Mouse (Mus musculus) small intestine, adult 2 months (tissue): Measurements from ENCODE around the gene Aff3. TPM values are rescaled to one million over a fixed set of nuclear protein-coding genes. Genes with fewer than 3 reads are reported as not detected.

Experiments used
- H3K27ac ChIP-seq: fragments of 200-500 bp; 2 replicates; pipeline ENCODE4 v1.5.1; 2012; ENCODE audit warnings: low read depth, low read length, control low read depth, inconsistent platforms; ENCODE audit not compliant: insufficient read depth
- H3K27me3 ChIP-seq: fragments of 200-500 bp; 2 replicates; pipeline ENCODE4 v1.6.1; 2012; ENCODE audit warnings: mild to moderate bottlenecking, moderate library complexity, low read length, inconsistent platforms; ENCODE audit not compliant: control insufficient read depth, insufficient read depth
- H3K36me3 ChIP-seq: fragments of 200-500 bp; 2 replicates; pipeline ENCODE4 v1.6.1; 2012; ENCODE audit warnings: mild to moderate bottlenecking, low read length, control low read depth, inconsistent platforms; ENCODE audit not compliant: control insufficient read depth, insufficient read depth
- H3K4me1 ChIP-seq: fragments of 200-500 bp; 2 replicates; pipeline ENCODE4 v1.6.1; 2012; ENCODE audit warnings: low read length, inconsistent platforms, mixed read lengths; ENCODE audit not compliant: control insufficient read depth, insufficient read depth, insufficient read length
- H3K4me3 ChIP-seq: fragments of 200-500 bp; 2 replicates; pipeline ENCODE4 v1.5.1; 2012; ENCODE audit warnings: low read depth, mild to moderate bottlenecking, control low read depth, inconsistent platforms, low read length, moderate library complexity
- CTCF ChIP-seq: fragments of 200-500 bp; IDR thresholded peaks from 2 replicates; pipeline ENCODE4 v1.5.1; 2012; ENCODE audit warnings: low read depth, mild to moderate bottlenecking, control low read depth, inconsistent platforms, low read length, moderate library complexity, mixed read lengths; ENCODE audit not compliant: insufficient replicate concordance, insufficient read length; ENCODE audit errors: extremely low read depth
- POLR2A ChIP-seq: fragments of 200-500 bp; IDR thresholded peaks from 2 replicates; pipeline ENCODE4 v1.6.1; 2012; ENCODE audit warnings: low read depth, mild to moderate bottlenecking, control low read depth, inconsistent platforms, low read length, moderate library complexity
- WGBS: fragments of 180-500 bp; shearing (Covaris S2); methylation state at CpG from one replicate; pipeline ENCODE4 v1.1.7; 2018; 5-methylcytosine and 5-hydroxymethylcytosine counted together
- polyA plus RNA-seq: library from polyadenylated mRNA; depleted of rRNA; stranded (reverse); fragments of >200 nt; gene quantifications from 2 replicates; pipeline ENCODE4 v1.2.3, GENCODE M21; 2012

The Aff3 gene
- polyA plus RNA-seq, 1 experiment = 1.5 TPM

DNA sequence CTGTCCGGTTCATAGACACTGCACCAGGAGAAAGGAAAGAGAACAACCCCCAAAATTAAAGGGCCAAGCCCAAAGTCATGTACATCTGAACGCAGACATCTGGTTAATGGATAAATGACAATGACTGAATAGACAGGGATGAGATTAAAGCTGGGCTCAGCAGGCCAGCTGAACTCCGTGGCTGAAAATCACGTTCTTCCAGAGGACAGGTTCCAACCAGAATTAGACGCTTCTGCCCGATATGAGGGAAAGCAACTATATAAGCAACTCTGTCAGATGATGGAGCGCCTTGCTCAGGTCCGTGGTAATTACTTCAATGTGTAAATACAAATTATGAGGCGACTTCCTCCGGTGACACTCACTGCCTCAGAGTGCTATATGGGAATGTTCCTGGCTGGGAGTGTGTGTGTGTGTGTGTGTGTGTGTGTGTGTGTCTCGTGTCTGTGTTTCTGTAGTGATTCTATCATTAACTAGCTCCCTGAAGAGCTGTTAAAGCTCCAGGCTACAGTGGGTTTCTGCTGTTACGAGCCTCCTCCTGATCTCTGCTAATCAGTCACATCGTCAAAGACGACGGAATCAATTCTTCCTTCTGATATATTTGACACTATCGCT, 127.7 kb downstream of the Aff3 start:
- TF ChIP-seq POLR2A (no peak), CTCF (no peak)
- no peaks in the 10 kb centered on the region for H3K36me3 ChIP-seq
- no peaks in the 10 kb centered on the region for H3K4me1 ChIP-seq
- no peak overlapping the region for H3K4me3 ChIP-seq
- WGBS = 59% methylated on average over 16 of the region's 16 CpGs
- H3K27me3 ChIP-seq = no peaks in the 10 kb centered on the region
- no peak overlapping the region for H3K27ac ChIP-seq

DNA sequence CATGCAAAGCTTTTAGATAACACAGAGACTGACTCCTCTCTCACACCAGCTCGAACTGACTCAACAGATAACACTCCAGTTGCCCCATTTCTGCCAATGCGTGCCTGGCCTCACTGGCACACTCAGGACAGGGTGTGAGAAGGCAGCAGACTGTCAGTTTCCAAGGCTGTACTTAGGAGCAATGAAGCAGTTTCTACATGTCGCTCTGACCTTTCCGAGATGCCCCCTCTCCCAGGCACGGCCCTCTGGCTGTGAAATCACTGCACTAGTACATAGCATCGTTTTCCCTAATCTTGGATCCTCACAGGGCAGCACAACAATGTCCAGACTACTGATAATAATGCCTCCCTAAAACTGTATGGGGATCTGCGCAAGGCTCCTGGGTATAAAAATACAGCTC, 132.2 kb downstream of the Aff3 start:
- TF ChIP-seq CTCF = no peak
- no peak overlapping the region for H3K27ac ChIP-seq
- no peaks in the 10 kb centered on the region for H3K36me3 ChIP-seq
- H3K4me1 ChIP-seq = no peaks in the 10 kb centered on the region
- 86% methylated on average over 7 of the region's 7 CpGs for WGBS
- H3K4me3 ChIP-seq = no peak overlapping the region
- H3K27me3 ChIP-seq = no peaks in the 10 kb centered on the region

DNA sequence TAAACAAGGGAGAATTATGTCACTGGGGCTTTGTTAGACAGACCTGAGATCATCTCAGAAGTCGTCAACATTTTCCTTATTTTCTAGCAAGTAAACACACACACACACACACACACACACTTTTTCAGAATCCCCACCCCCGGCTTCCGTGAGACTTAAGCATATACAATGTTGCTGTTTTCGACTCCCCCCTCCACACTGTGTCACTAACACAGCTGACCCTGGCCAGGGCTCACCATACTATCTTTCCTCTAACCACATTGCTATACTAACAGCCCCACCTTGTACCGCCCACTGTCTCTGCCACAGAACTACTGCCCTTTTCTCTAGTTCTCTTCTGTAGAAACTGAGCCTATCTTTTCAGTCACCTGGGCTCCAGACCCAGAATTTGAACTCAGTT, 136.1 kb downstream of the Aff3 start:
- Histone ChIP-seq H3K36me3 (no peaks in the 10 kb centered on the region), H3K27me3 (no peaks in the 10 kb centered on the region), H3K4me1 (no peaks in the 10 kb centered on the region), H3K4me3 (no peak overlapping the region), H3K27ac (no peak overlapping the region)
- WGBS = 66% methylated on average over 5 of the region's 5 CpGs
- TF ChIP-seq CTCF = no peak

DNA sequence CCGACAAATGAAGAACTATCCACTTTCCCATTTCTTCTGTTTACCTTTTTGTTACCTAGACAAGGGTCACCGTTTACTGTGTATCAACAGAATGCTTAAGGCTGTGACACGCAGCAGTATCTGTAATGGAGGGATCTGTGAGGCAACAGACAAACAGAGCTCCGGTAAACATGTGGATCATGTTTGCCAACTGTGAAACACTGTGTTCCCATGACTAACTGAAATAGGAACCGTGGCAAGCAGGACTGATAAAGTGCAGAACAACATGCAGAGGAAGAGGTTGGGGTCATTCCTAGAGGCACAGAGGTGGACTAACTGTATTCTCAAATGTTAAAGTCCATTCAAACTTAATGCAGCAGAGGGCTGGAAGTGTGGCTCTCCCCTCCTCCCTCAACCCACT, 138.2 kb downstream of the Aff3 start:
- H3K27ac ChIP-seq = no peak overlapping the region
- no peak for TF ChIP-seq CTCF
- no peaks in the 10 kb centered on the region for H3K4me1 ChIP-seq
- H3K36me3 ChIP-seq = no peaks in the 10 kb centered on the region
- no peaks in the 10 kb centered on the region for H3K27me3 ChIP-seq
- 65% methylated on average over 5 of the region's 5 CpGs for WGBS
- H3K4me3 ChIP-seq = no peak overlapping the region

DNA sequence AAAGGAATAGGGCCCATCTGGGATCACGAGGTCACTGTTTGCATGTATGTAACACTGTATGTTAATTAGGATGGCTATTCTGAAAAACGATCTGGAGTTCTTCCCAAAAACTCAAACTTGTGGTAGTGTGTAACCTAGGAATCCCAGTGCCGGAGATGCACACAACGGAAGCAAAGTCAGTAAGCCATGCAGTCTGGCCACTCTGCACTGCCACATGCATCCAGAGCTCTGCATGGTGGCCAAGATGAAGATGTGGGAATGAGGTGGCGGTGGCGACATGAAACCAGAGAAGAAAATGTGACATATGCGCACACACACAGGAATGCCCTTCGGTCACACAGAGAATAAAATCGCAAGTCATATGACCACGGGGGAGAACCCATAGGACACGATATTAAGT, 143.1 kb downstream of the Aff3 start:
- H3K4me3 ChIP-seq = no peak overlapping the region
- TF ChIP-seq CTCF = no peak
- TF ChIP-seq POLR2A = no peak
- no peaks in the 10 kb centered on the region for H3K36me3 ChIP-seq
- H3K27me3 ChIP-seq = no peaks in the 10 kb centered on the region
- H3K27ac ChIP-seq = no peak overlapping the region
- WGBS = 93% methylated on average over 11 of the region's 11 CpGs
- H3K4me1 ChIP-seq = no peaks in the 10 kb centered on the region

DNA sequence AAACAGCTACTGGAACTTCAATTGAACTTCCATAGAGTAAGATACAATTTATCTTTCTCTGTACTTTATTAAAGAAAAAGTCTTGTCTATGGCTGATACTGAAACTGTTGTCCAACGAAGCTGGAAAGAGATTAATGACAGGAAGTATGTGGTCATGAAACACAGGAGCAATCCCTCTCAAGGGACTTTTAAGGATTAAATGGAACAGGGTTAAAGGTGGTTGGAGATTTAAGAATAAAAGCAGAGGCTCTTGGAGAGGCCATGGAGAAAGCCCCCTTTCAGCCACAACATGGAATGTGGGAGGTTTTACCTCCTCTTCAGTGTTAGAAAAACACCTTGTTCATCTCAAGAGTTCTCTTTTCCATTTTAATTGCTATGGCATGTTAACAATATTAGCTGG, 148.5 kb downstream of the Aff3 start:
- Histone ChIP-seq H3K4me3 (no peak overlapping the region), H3K4me1 (no peaks in the 10 kb centered on the region), H3K36me3 (no peaks in the 10 kb centered on the region), H3K27ac (no peak overlapping the region), H3K27me3 (no peaks in the 10 kb centered on the region)
- 38% methylated on average over 1 of the region's 1 CpGs for WGBS
- TF ChIP-seq POLR2A (no peak), CTCF (no peak)

DNA sequence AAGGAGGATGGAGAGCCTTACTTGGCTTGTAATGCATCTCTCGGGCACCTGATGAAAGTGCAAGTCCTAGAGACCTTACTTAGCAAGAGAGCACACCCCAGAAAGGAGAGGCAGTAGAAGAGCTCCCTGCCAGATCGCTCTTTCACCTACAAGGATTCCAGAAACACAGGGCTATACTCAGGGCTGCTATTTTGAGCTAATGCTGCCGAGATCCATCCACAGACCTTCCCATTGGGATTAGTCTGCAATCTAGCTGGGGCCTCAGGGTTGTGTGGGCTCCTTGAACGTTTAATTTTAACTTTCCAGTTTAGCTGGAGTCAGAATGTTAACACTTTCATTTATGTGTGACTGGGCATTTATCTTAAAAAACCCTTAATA, 150.1 kb downstream of the Aff3 start:
- H3K4me3 ChIP-seq = no peak overlapping the region
- H3K27me3 ChIP-seq = no peaks in the 10 kb centered on the region
- TF ChIP-seq CTCF (no peak), POLR2A (no peak)
- no peak overlapping the region for H3K27ac ChIP-seq
- H3K36me3 ChIP-seq = no peaks in the 10 kb centered on the region
- no peaks in the 10 kb centered on the region for H3K4me1 ChIP-seq
- WGBS = 54% methylated on average over 4 of the region's 4 CpGs
